Mouse (Mus musculus) CH12.LX (cell line): Measurements from ENCODE around the gene Tex22.

Experiments used
- CHD1 ChIP-seq: IDR thresholded peaks from 2 replicates; pipeline ENCODE4 v1.6.1; 2012; ENCODE audit warnings: low read depth, low read length, improper control_type of control experiment, inconsistent platforms
- EP300 ChIP-seq: IDR thresholded peaks from 2 replicates; pipeline ENCODE4 v1.6.1; 2011; ENCODE audit warnings: low read length, improper control_type of control experiment
- HCFC1 ChIP-seq: IDR thresholded peaks from 2 replicates; pipeline ENCODE4 v1.6.1; 2012; ENCODE audit warnings: low read depth, mild to moderate bottlenecking, inconsistent platforms, low read length, improper control_type of control experiment
- JUND ChIP-seq: conservative IDR thresholded peaks from 2 replicates; pipeline ENCODE4 v1.6.1; 2011; ENCODE audit warnings: low read depth, low read length, improper control_type of control experiment
- MAX ChIP-seq: IDR thresholded peaks from 2 replicates; pipeline ENCODE4 v1.6.1; 2011; ENCODE audit warnings: low read length, improper control_type of control experiment
- USF1 ChIP-seq: IDR thresholded peaks from 2 replicates; pipeline ENCODE4 v1.6.1; 2014; ENCODE audit warnings: low read depth, mild to moderate bottlenecking, inconsistent platforms, low read length, improper control_type of control experiment

DNA sequence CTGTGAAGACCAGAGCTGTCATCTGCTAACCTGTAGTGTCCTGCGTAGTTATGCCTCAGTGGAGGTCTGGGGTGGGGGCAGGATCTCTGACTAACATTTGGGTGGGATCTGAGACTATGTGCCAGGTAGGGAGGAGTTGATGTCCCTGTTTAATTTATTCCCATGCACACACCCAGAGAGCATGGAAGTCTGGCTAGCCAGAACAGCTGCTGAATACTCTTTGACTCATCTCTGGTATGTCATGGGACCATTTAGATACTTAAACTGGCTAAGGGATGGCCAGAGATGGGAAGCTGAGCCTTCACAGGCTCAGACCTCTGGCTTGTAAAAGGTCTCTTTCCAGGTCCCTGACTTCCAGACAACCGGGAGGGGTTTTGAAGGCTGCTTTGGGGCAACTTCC is 46.8 kb upstream of the Tex22 start:
- TF ChIP-seq MAX = no peak
- TF ChIP-seq HCFC1 = no peak
- TF ChIP-seq USF1 = no peak
- no peak for TF ChIP-seq CHD1
- TF ChIP-seq JUND = no peak
- TF ChIP-seq EP300 = no peak
